Mouse (Mus musculus) heart, postnatal 0 days (tissue): ENCODE data around the gene Tnfaip1. TPM values are rescaled to one million over a fixed set of nuclear protein-coding genes. Genes with fewer than 3 reads are reported as not detected.
"Not testable (repeated sequence)": the region's sequence is repeated elsewhere in the genome, so short reads cannot be mapped to it uniquely, and the experiment has no call there.

Experiments
- ATAC-seq: fragments of 200-750 bp; cut with Nextera tagmentation; 2 replicates; pipeline ENCODE4 v1.8.0; 2017; ENCODE audit warnings: low read depth, moderate number of reproducible peaks, moderate library complexity; ENCODE audit not compliant: insufficient read depth
- DNase-seq: peaks from one replicate; pipeline ENCODE4 v3.0.0-alpha.2; 2016; ENCODE audit warnings: low spot score
- H3K27ac ChIP-seq: fragments of 300-500 bp; sonication (generic); 2 replicates; pipeline ENCODE4 v1.5.1; 2014; ENCODE audit warnings: low read depth, mild to moderate bottlenecking
- H3K27me3 ChIP-seq: fragments of 300-500 bp; sonication (generic); 2 replicates; pipeline ENCODE4 v1.6.1; 2014; ENCODE audit warnings: low read length, mixed read lengths; ENCODE audit not compliant: control insufficient read depth, insufficient read depth
- H3K36me3 ChIP-seq: fragments of 300-500 bp; sonication (generic); replicated peaks from 2 replicates; pipeline ENCODE4 v1.6.1; 2014; ENCODE audit warnings: low read length, mixed read lengths; ENCODE audit not compliant: control insufficient read depth, insufficient read depth
- H3K4me1 ChIP-seq: fragments of 300-500 bp; sonication (generic); 2 replicates; pipeline ENCODE4 v1.6.1; 2014; ENCODE audit warnings: antibody characterized with exemption; ENCODE audit not compliant: control insufficient read depth, insufficient read depth
- H3K4me2 ChIP-seq: fragments of 300-500 bp; sonication (generic); 2 replicates; pipeline ENCODE4 v1.6.1; 2014; ENCODE audit warnings: low read depth, mild to moderate bottlenecking, low read length, moderate library complexity
- H3K4me3 ChIP-seq: fragments of 300-500 bp; sonication (generic); 2 replicates; pipeline ENCODE4 v1.5.1; 2014; ENCODE audit warnings: low read depth, low read length
- H3K9ac ChIP-seq: fragments of 300-500 bp; sonication (generic); replicated peaks from 2 replicates; pipeline ENCODE4 v1.6.1; 2014; ENCODE audit warnings: low read depth, low read length, mixed read lengths
- H3K9me3 ChIP-seq: fragments of 300-500 bp; sonication (generic); replicated peaks from 2 replicates; pipeline ENCODE4 v1.6.1; 2016; ENCODE audit warnings: low read length; ENCODE audit not compliant: control insufficient read depth
- CTCF ChIP-seq: IDR thresholded peaks from 2 replicates; pipeline ENCODE4 v1.5.1; 2016; ENCODE audit warnings: antibody characterized with exemption, control low read depth, low read depth
- EP300 ChIP-seq: IDR thresholded peaks from 2 replicates; pipeline ENCODE4 v1.6.1; 2016; ENCODE audit warnings: antibody characterized with exemption, low read depth
- WGBS: fragments of 180-500 bp; shearing (Covaris S2); extraction: QIAGEN DNeasy Blood & Tissue Kit; methylation state at CpG from one replicate; pipeline ENCODE4 v1.1.7; 2014; 5-methylcytosine and 5-hydroxymethylcytosine counted together
- polyA plus RNA-seq: library from polyadenylated mRNA; unstranded; fragments of >200 nt; fragmentation: Nextera tagmentation; extraction: Ambion mirVana; gene quantifications from 2 replicates; pipeline ENCODE4 v1.2.1, GENCODE M21; 2015
- total RNA-seq: library from RNA; depleted of rRNA; stranded (reverse); fragments of >200 nt; gene quantifications from 2 replicates; pipeline ENCODE4 v1.2.3, GENCODE M21; 2014; ENCODE audit warnings: low replicate concordance; rRNA removed

Tnfaip1 gene
- total RNA-seq: 49.7 and 52.1 TPM in 2 replicates
- 48.7 and 50.0 TPM in 2 replicates for polyA plus RNA-seq

DNA sequence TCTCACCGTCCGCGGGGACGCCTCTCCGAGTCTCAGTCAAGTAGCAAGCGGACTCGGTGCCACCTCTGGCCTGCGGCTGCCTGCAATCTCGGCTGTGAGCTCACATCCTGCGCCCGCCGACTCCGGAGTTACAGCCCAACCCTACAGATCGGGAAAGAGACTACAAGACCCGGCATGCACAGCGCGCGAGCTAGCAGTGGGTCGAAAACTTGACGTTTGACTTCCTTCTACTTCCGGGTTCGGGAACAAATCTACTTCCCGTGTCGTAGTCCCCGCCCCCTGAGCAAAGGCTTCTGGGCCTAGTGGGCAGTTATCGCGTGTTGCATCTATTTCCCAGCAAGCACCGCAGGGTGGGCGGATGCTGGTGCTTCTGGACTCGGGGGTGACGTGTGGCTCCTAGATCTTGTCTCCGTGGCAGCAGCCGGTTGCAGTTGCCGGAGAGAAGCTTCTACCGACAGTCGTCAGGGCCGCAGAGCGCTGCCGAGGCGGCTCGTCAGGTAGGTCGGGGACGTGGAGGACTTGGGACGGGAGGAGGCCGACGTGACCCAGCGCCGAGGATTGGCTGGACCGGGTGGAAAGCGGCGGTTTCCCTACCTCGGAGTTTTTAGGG lies at the start of gene Tnfaip1, which contains the start of gene Ift20:
TSS of gene Tnfaip1 (minus strand) at position 253 of the 610 bp plus-strand sequence.
TSS of gene Ift20 (plus strand) at position 282 of the 610 bp plus-strand sequence.
- H3K9ac ChIP-seq: peak within 1 kb of the TSS; percentile 76
- WGBS: under 1% methylated on average over 52 of the region's 52 CpGs
- H3K27ac ChIP-seq: peak within 1 kb of the TSS; percentile 92
- no peaks in the 10 kb centered on the region for H3K9me3 ChIP-seq
- DNase-seq (peak; percentile 100), ATAC-seq (peak; percentile 96)
- no peaks in the 10 kb centered on the region for H3K27me3 ChIP-seq
- TF ChIP-seq CTCF (no peak), EP300 (0 out of 2 replicates have a peak, but pooled peaks have one; percentile 52)
- peaks cover 24% of the 10 kb centered on the region for H3K4me1 ChIP-seq
- peaks cover 34% of the 10 kb centered on the region for H3K36me3 ChIP-seq
- H3K4me3 ChIP-seq: peak within 1 kb of the TSS; percentile 82
- H3K4me2 ChIP-seq: peak within 1 kb of the TSS; percentile 83

DNA sequence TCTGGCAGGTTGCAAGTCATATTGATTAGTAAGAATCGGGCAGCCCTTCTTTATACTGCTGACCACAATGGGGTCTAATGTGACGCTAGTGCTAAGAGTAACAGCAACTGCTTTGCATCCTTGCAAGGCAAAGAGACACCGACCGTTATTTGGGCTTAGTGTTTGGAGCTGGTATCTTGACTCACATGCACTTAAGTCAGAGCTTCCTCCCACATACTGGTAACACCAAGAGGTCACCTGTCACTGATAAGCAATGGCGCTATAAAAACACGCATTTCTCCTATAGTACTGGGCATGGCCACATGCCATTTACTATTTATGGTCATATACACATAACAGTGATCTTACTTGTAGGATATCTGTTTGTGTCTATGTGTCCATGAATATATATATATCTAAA lies 46.7 kb upstream of the Tnfaip1 start:
- 62% methylated on average over 6 of the region's 6 CpGs for WGBS
- H3K4me3 ChIP-seq: no peak overlapping the region
- no peak for DNase-seq
- peaks cover 60% of the 10 kb centered on the region for H3K36me3 ChIP-seq
- TF ChIP-seq EP300: no peak
- no peak for TF ChIP-seq CTCF
- no peaks in the 10 kb centered on the region for H3K9me3 ChIP-seq
- H3K9ac ChIP-seq: no peak overlapping the region
- no peak overlapping the region for H3K4me2 ChIP-seq
- H3K27ac ChIP-seq: no peak overlapping the region
- no peaks in the 10 kb centered on the region for H3K27me3 ChIP-seq
- no peaks in the 10 kb centered on the region for H3K4me1 ChIP-seq
- no peak for ATAC-seq

DNA sequence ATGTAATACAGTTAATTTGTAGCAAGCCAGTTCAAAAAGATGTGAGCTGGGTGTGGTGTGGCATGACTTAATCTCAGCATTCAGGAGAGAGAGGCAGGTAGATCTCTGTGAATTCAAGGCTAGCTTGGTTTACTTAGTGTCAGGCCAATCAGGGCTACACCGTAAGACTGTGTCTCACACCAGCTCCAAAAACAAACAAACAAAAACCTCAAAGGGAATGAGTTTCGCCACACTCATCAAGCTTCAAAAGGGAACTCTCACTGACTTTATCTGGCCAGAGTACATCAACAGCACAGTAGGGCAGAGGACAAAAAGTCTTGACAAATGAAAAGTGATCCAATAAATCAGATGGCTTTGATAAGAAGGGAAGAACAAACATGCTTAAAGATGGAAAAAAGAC lies 38.8 kb upstream of the Tnfaip1 start:
- no peak for DNase-seq
- H3K27ac ChIP-seq: no peak overlapping the region
- no peak overlapping the region for H3K4me2 ChIP-seq
- ATAC-seq: no peak
- H3K9me3 ChIP-seq: no peaks in the 10 kb centered on the region
- no peak overlapping the region for H3K9ac ChIP-seq
- 67% methylated on average over 2 of the region's 2 CpGs for WGBS
- H3K4me3 ChIP-seq: no peak overlapping the region
- peaks cover 70% of the 10 kb centered on the region for H3K36me3 ChIP-seq
- TF ChIP-seq CTCF: no peak
- TF ChIP-seq EP300: no peak
- H3K27me3 ChIP-seq: no peaks in the 10 kb centered on the region
- H3K4me1 ChIP-seq: no peaks in the 10 kb centered on the region

DNA sequence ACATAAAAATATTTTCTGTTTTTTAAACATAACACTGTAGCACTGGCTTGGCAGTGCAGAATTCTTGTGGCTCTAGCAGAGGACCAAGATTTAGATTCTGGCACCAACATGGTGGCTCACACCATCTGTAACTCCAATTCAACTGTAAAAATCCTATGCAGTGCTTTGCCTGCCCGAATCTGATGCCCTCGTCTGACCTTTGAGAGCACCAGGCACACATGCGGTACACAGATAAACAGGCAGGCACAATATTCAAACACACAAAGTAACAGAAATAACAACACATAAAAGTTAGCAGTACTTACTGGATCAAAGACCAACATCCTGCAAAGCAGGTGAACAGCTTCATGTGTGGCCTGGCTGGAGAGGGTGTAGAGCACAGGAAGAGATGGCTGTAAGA lies 38.4 kb upstream of the Tnfaip1 start:
- DNase-seq: no peak
- no peak for ATAC-seq
- WGBS: 83% methylated on average over 3 of the region's 3 CpGs
- Histone ChIP-seq H3K4me2 (no peak overlapping the region), H3K36me3 (peaks cover 68% of the 10 kb centered on the region), H3K4me1 (no peaks in the 10 kb centered on the region), H3K4me3 (no peak overlapping the region), H3K27me3 (no peaks in the 10 kb centered on the region), H3K9me3 (no peaks in the 10 kb centered on the region), H3K27ac (no peak overlapping the region), H3K9ac (no peak overlapping the region)
- TF ChIP-seq EP300 (no peak), CTCF (no peak)

DNA sequence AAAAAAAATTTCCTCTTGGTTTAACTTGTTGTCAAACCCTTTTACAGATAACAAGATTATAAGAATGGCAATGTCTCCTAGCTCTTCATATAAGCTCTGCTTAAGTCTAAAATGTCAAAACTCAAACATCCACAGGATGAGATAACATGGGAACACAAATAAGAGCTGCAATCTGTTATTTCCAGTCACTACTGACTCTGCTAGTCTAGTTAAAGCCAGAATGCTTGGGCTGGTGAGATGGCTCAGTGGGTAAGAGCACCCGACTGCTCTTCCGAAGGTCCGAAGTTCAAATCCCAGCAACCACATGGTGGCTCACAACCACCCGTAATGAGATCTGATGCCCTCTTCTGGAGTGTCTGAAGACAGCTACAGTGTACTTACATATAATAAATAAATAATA lies 37.9 kb upstream of the Tnfaip1 start:
- H3K36me3 ChIP-seq: peaks cover 67% of the 10 kb centered on the region
- not testable (repeated sequence) for H3K4me2 ChIP-seq, H3K4me1 ChIP-seq, H3K27me3 ChIP-seq, H3K27ac ChIP-seq, DNase-seq, H3K9ac ChIP-seq, H3K4me3 ChIP-seq, ATAC-seq, H3K9me3 ChIP-seq
- 98% methylated on average over 3 of the region's 4 CpGs for WGBS

DNA sequence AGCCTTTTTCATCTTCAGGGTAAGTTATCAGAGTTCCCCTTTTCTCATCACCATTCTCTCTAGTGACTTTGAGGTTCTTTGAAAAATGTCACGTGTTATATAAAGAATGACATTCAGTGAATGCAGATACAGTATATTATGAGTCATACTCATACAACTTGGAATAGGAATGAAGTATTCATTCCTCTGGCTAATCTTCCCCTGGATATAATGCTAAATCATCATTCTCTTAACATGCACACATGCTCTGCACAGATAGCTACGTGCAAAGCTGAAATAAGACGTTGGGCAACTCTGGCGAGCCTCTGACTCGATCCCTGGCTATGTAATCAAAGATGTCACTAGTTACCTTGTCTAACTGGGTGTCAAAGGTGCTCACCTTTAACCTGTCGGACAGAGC lies 35.7 kb upstream of the Tnfaip1 start:
- Histone ChIP-seq H3K9me3 (no peaks in the 10 kb centered on the region), H3K27me3 (no peaks in the 10 kb centered on the region), H3K4me1 (no peaks in the 10 kb centered on the region), H3K27ac (no peak overlapping the region), H3K4me2 (no peak overlapping the region), H3K36me3 (peaks cover 51% of the 10 kb centered on the region), H3K9ac (no peak overlapping the region), H3K4me3 (no peak overlapping the region)
- TF ChIP-seq CTCF (no peak), EP300 (no peak)
- DNase-seq (no peak), ATAC-seq (no peak)
- WGBS: 81% methylated on average over 6 of the region's 6 CpGs
